Mouse (Mus musculus) T-cell, adult 2 months (primary cell): ENCODE measurements around the gene Ank3.

Experiments used
- DNase-seq: peaks from one replicate; pipeline ENCODE4 v3.0.0; 2022; ENCODE audit warnings: low spot score

Gene Ank3

GRCm38 (mm10) chr10:69477656-69478055 lies 79.1 kb downstream of the Ank3 start:
- no peak for DNase-seq

GRCm38 (mm10) chr10:69478831-69479230 lies 80.3 kb downstream of the Ank3 start:
- DNase-seq: no peak

- no peak for DNase-seq
These were observed 86.7 kb downstream of the Ank3 start for GRCm38 (mm10) chr10:69485191-69485786.

- no peak for DNase-seq
These were observed 91.6 kb downstream of the Ank3 start for GRCm38 (mm10) chr10:69490182-69490581.

GRCm38 (mm10) chr10:69491975-69492374 lies 93.4 kb downstream of the Ank3 start:
- no peak for DNase-seq

GRCm38 (mm10) chr10:69497382-69497781 lies 98.8 kb downstream of the Ank3 start:
- no peak for DNase-seq

- no peak for DNase-seq
These were observed 101.7 kb downstream of the Ank3 start for GRCm38 (mm10) chr10:69500171-69500860.

GRCm38 (mm10) chr10:69503791-69504190 lies 105.2 kb downstream of the Ank3 start:
- DNase-seq: no peak

- DNase-seq: no peak
These were observed 109.1 kb downstream of the Ank3 start for GRCm38 (mm10) chr10:69507719-69508118.

GRCm38 (mm10) chr10:69510392-69510791 lies 111.8 kb downstream of the Ank3 start:
- no peak for DNase-seq

- DNase-seq: no peak
These were observed 112.7 kb downstream of the Ank3 start for GRCm38 (mm10) chr10:69511234-69511633.

GRCm38 (mm10) chr10:69521977-69522376 lies 123.4 kb downstream of the Ank3 start:
- no peak for DNase-seq

- no peak for DNase-seq
These were observed 124.6 kb downstream of the Ank3 start for GRCm38 (mm10) chr10:69523202-69523601.

GRCm38 (mm10) chr10:69527318-69527717 lies 128.7 kb downstream of the Ank3 start:
- DNase-seq: no peak

GRCm38 (mm10) chr10:69528746-69529145 lies 130.2 kb downstream of the Ank3 start:
- no peak for DNase-seq

- DNase-seq: no peak
These were observed 131.8 kb downstream of the Ank3 start for GRCm38 (mm10) chr10:69530326-69530725.

- DNase-seq: no peak
These were observed 133.0 kb downstream of the Ank3 start for GRCm38 (mm10) chr10:69531569-69531968.

- DNase-seq: no peak
These were observed 133.7 kb downstream of the Ank3 start for GRCm38 (mm10) chr10:69532169-69532730.

- no peak for DNase-seq
These were observed 135.2 kb downstream of the Ank3 start for GRCm38 (mm10) chr10:69533505-69534388.

GRCm38 (mm10) chr10:69534716-69535115 lies 136.1 kb downstream of the Ank3 start:
- DNase-seq: no peak

- DNase-seq: no peak
These were observed 136.8 kb downstream of the Ank3 start for GRCm38 (mm10) chr10:69535123-69535930.

GRCm38 (mm10) chr10:69535931-69536200 lies 137.3 kb downstream of the Ank3 start:
- no peak for DNase-seq
